Mouse (Mus musculus) megakaryocyte, adult 5-6 weeks (primary cell): ENCODE measurements around the gene Glb1l3. TPM values are rescaled to one million over a fixed set of nuclear protein-coding genes. Genes with fewer than 3 reads are reported as not detected.
A peak's percentile ranks its signal among the peaks of the same experiment; 100 is the strongest.
"Not testable (repeated sequence)": the region's sequence is repeated elsewhere in the genome, so short reads cannot be mapped to it uniquely, and the experiment has no call there.

Source experiments
- ATAC-seq: 2 replicates; pipeline ENCODE4 v1.8.0; 2016; ENCODE audit warnings: mild to moderate bottlenecking, inconsistent platforms; ENCODE audit not compliant: poor library complexity, severe bottlenecking
- total RNA-seq, 2 experiments: library from RNA; stranded (forward) in 1 of 2; stranded (reverse) in 1 of 2; fragments of 153-499, 151-499 nt in 1 of 2; fragments of 221-1000, 200-1000 nt in 1 of 2; gene quantifications; 2 replicates each; pipeline versions ENCODE4 v1.2.3 to v1.2.4; 2015 to 2017

Glb1l3 gene
- not detected in 2 replicates for total RNA-seq (2015)
- not detected in 2 replicates for total RNA-seq (2017)

DNA sequence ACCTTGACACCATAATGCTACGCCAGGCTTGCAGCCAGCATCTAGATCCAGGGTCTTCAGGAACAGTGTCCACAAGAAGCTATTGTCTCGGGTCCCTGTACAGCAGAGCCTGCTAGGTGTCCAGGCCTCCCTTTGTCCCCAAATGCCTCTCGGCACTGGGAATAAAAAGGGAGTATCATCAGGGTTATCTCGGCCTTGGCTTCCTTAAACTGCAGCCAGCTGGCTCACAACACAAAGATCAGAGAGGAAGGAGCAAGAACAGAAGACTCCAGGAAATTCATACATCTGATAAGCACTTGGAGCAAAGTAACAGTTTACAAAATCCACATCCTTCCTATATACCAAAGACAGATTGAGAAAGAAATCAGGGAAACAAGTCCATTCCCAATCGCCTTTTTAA is at the start of gene Glb1l3:
Gene Glb1l3, minus strand, starts transcription at position 140 of the 400 bp plus-strand sequence.
- no peak for ATAC-seq

DNA sequence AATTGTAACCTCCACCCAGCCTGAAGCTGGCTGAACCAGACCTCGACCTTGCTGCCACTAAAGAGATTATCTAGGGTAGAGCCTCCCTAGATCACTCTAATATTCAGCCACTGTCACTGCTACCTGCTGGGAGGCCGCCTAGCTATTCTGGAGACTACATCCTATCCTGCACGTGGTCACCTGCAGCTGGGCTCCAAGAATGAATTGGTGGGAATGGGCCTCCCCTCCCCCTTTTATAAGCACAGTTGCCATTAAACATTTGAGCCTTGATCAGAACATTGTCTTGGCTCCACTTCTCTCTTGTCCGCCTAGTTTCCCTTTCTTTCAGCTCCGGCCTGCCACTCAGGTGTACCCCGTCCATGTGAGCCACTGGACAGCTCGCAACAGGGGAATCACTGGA is 9.2 kb upstream of the Glb1l3 start:
- ATAC-seq = not testable (repeated sequence)

DNA sequence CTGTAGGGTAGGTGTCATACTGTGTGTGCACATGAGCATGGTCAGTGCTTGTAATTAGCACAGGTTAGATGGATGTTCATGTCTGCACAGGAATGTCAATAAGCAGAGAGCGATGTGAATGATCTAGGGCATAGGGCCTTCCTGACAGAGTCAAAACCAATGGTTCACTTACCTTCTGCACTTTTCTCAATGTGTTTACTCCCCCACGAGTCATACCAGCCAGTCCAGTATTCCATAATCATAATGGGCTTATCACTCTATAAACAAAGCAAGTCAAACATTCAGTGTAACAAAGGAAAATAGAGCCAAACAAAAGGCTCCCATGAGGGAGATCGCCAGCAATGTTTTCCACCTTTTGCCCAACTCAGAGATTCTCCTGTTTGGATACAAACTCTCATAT is 29.6 kb downstream of the Glb1l3 start:
- ATAC-seq = no peak

DNA sequence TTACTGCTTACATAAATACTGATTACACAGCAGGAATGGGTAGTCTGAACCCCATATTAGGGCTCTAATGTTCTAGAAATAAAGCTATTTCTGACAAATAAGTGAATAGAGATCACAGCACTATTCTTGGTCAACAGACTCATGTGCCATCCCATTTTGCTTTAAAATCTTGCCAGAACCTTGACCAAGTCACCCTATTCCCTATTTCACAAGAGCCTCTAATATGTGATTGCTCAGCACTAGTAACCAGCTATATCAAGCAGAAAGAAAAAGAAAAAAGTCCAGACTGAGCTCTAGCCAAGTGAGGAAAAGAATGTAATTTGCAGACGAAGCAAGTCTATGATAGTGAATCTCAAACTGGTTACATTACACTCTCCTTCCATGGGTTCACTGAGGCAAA is 40.7 kb downstream of the Glb1l3 start:
- ATAC-seq = no peak

DNA sequence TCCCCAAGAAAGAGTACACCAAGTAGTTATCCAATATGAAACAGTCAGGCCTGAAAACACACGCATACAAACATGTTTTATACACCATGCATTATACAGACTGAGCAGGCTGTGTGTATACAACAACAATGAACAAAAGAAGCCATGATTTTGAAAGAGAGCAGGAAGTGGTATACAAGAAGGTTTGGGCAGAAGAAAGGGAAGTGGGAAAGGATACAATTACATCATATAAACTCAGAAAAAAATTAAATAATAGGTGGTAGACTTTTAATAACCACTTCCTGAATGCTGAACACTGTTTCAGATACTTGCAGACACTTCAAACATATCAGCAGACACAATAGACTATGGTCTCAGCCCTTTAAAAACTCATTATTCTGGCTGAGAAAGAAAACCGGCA is 52.0 kb downstream of the Glb1l3 start:
- peak; percentile 47 for ATAC-seq

DNA sequence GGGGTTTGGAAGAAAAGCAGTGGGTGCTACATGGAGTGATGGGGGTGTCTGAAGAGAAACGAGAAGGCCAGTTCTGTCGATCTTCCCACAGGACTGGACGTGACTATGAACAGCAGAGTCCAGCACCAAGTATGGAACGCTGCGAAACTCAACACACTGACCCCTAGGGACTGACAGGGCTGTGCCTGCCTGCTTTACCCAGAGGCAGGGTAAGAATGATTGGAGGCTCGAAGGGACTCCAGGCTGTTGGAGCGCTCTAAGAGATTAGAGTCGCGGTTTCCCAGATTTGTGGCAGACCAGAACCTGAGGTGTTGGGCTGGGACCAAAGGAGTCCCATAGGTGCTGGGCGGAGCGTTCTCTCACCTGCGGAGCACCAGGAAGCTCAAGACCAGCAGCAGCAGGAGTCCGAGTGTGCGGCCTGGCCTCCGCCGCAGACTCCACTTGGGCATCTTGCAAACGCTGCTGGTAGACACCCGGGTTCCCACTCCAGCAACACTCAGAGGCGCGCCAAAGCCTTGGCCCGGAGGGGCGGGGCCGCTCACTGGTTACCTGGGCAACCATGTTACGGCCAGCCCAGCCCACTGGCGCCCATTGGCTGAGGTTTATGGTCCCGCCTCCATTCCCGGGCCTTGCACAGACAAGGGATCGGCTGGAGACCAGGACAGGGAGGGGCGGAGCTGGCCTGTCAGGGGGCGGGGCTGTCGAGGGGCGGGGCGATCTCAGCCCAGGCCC is 54.6 kb downstream of the Glb1l3 start, which contains the start of gene Glb1l2:
Gene Glb1l2, minus strand, starts transcription at position 534 of the 732 bp plus-strand sequence.
- ATAC-seq = peak; percentile 93

DNA sequence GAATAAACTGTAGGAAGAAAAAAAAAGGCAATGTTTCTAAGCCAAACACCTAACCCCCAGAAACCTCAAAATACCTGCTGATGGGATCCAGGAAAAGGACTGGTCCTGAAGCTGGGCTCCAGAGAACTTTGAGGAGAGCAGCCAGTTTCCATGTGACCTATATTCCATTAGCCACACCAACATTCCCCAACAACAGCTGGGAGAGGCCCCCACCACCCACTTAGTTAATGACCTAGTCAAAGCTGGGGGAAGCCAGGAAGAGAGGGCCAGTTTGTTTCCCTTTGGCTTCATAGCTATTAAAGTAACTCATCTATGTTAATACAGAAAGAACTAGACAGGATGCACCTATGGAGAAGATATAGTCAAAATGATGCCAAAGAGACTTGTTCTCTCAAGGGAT is 56.4 kb downstream of the Glb1l3 start:
- ATAC-seq = no peak

DNA sequence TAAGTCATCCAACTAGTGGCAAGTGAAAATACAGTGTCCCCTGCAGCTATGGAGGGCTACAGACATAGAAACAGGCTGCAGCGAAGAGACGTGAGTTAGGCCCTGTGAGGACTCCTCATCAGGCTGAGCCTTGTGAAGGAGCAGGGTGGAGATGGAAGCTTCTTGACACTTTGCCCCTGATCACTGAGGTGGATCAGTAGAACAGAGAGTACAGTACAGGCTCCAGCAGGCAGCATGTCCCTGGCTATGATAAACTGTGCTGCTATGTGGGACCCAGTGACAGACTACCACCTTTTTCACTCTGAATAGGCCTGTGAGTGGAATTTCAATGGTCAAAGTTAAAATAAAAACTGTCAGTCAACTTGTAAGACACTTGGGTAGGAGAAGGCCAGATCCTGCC is 60.3 kb downstream of the Glb1l3 start:
- ATAC-seq = no peak

DNA sequence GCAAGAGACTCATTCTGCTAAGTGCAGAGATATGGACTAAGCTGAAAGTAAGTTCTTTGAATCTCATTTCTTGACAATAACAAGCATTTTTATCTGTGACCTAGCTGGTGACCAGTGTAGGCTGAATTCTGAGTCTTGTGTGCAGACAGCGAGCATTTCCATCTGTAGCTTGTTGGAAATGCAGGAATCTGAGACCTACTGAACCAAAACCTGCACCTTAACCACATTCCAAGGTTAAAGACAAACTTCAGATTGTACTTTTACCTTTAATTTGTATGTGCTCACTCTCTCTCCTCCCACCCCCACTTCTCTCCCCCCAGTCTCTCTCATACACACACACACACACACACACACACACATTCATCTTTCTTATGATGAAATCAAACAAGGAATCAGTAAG is 62.0 kb downstream of the Glb1l3 start:
- no peak for ATAC-seq

DNA sequence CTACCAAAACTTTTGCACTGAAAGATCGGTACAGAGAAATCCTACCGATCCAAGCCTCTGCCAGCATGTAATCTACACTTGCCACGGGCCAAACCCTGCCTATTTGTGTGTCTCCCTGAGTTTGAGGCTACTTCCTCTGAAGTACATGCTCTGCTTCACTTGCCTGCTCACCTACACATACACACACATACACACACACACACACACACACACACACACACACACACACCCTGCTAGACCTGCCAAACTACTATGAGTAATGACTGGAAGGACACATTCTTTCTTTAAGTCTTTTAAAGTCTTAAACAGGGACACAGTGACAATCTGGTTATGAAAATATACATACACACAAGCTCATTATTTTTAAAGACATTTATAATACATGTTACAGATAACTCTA is 62.5 kb downstream of the Glb1l3 start:
- no peak for ATAC-seq

DNA sequence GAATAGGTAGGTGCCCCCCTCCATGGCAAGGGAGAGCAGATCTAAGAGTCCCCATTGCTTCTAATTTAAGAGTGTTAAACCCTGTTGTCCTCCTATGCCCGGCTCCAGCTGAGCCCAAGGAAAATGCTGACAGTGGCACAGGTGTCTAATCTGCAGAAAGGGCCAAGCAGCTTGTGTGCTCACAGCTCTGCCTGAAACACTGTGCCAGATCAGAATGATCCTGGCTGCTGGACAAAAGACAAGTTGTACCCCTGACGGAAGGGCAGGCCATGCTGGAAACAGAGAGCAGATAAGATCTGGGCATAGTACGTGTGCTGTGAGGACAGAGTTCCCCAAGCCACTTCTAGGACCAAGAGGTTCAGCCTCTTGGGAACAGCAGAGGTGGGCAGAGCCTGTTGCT is 67.9 kb downstream of the Glb1l3 start:
- ATAC-seq = no peak

DNA sequence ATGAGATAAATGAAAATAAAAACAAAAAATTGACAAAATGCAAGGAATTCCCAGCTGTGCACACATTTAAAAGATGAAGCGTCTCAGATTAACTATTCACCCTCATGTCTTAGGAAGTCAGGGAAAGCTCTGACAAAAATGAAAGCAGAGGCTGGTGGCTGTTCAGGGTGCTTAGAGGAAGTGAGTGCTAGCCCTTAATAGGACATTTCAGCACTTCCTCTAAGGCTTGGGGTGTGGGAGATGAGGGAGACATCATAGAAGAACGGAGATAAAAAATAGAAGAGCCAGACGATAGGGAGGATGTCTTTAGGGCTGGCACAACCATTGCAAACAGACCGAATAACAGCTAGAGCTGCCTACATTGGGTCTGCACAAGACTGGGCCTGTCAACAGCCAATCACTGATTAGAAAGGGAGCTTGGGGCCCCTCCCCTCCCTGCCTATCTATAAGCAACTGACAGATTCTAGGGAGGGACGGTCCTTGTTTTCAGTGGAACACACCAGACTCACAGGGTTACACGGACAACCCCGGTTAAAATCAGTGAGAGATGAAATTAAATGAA is 77.2 kb downstream of the Glb1l3 start:
- ATAC-seq = peak; percentile 86

DNA sequence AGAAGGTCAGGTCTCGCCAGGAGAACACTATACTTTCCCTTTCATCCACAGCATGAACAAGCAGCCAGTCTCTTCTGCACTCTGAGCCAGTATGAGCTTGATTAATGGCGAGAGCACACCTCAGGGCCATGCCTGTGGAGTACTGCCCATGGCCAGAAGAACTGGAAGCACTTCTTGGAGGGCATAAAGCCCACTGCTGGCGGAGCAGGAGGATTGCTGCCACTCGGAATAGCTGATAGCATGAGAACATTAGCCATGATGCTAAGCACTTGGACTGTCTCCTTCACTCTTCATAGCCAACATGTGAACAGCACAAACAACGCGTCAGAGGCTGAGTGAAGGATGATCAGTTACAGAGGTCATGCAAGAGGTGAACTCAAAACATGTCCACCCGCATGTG is 82.3 kb downstream of the Glb1l3 start:
- ATAC-seq = no peak

DNA sequence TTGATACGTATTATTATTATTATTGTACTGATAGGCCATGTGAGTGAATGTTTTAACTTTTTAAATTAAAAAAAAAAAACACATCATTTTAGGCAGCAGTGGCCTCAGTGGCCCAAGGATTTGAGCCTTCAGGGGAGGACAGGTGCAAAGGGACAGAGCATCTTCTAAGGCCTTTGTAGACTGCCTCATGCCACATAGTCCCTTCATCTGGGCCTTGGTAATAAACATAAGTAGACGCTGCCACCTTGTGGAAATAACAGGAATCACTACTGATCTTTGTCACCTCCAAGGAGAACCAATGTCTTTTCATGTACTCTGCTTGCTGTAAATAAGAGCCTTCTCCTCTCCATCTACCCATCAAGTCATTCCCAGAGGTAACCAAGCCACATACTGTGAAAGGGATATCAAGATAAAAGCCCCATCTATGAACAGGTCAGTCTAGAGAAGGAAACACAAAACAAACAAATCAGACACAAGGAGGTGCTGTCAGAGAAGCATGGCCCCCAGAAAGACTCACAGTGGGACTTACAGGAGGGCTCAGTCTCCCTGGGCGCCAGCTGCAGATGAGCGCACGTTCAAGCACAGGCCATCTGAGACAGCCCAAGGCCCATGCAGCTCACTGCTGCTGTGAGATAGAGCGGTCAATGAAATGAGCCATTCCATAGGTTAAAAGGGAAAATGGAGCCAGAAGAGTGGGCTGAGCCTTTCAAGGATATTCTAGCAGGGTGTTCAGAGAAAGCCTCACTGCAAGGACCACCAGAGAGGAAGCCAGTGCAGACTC is 84.4 kb downstream of the Glb1l3 start:
- no peak for ATAC-seq

DNA sequence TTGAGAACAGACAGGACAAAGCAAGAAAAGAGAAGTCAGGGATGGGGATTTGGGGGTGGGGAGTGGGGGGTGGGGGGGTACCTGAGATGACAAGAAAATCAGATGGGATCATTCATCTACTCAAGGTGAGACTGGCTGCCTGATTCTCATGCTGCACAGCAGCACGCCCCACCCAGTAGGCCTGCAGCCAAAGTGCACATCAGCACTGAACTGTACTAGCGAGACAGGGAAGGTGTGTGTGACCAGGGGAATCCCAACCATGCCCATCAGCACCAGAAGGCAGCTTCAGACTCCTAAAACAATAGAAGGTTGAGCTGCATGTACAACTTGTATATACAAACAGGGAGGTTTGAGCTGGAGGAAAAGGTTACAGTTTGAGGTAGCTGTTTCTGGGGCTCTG is 85.0 kb downstream of the Glb1l3 start:
- ATAC-seq = no peak

DNA sequence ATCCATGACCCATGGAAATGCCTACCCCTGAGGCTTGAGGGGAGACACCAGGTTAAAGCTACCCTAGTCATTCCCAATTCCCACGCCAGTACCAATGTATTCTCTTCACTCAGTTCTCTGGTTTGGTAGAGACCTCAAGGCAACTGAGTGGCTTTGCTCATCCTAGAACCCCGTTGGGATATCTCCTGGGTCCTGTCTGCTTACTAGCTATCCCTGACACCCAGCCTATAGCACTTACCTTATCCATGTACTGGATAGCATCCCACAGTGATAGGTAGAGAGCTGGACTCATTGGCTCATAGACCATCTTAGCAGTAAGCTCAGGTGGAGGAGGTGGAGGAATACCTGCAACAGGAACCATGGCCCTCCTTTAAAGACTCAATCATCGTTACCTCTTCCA is 92.5 kb downstream of the Glb1l3 start:
- ATAC-seq = no peak

Other genes starting within 250 kb of the Glb1l3 start
- gene B3gat1, start 127.2 kb downstream of the Glb1l3 start, total RNA-seq (2015) = not detected in 2 replicates
- not detected in 2 replicates for gene B3gat1, start 127.2 kb downstream of the Glb1l3 start, total RNA-seq (2017)
- gene Glb1l2, start 54.4 kb downstream of the Glb1l3 start, total RNA-seq (2015) = not detected in 2 replicates
- gene Glb1l2, start 54.4 kb downstream of the Glb1l3 start, total RNA-seq (2017) = not detected in 2 replicates
- gene Gm1110, start 62.2 kb upstream of the Glb1l3 start, total RNA-seq (2015) = not detected in 2 replicates
- not detected in 2 replicates for gene Gm1110, start 62.2 kb upstream of the Glb1l3 start, total RNA-seq (2017)
- 16.0 and 17.5 TPM in 2 replicates for gene Acad8, start 138.7 kb upstream of the Glb1l3 start, total RNA-seq (2015)
- 11.8 and 15.4 TPM in 2 replicates for gene Acad8, start 138.7 kb upstream of the Glb1l3 start, total RNA-seq (2017)
- 38.2 and 42.1 TPM in 2 replicates for gene Thyn1, start 138.8 kb upstream of the Glb1l3 start, total RNA-seq (2015)
- 33.7 and 45.3 TPM in 2 replicates for gene Thyn1, start 138.8 kb upstream of the Glb1l3 start, total RNA-seq (2017)
- 49.7 and 55.2 TPM in 2 replicates for gene Vps26b, start 169.2 kb upstream of the Glb1l3 start, total RNA-seq (2015)
- gene Vps26b, start 169.2 kb upstream of the Glb1l3 start, total RNA-seq (2017) = 47.0 and 48.4 TPM in 2 replicates
- 77.3 and 79.1 TPM in 2 replicates for gene Ncapd3, start 169.3 kb upstream of the Glb1l3 start, total RNA-seq (2015)
- 44.0 and 53.4 TPM in 2 replicates for gene Ncapd3, start 169.3 kb upstream of the Glb1l3 start, total RNA-seq (2017)